Mouse (Mus musculus) midbrain, embryonic 12.5 days (tissue): Measurements from ENCODE around the gene Cnksr1. TPM values are rescaled to one million over a fixed set of nuclear protein-coding genes. Genes with fewer than 3 reads are reported as not detected.

Source experiments
- ATAC-seq: fragments of 200-750 bp; cut with Nextera tagmentation; 2 replicates; pipeline ENCODE4 v1.8.0; 2017; ENCODE audit warnings: low read depth, moderate TSS enrichment, moderate library complexity; ENCODE audit not compliant: low FRiP score
- H3K27ac ChIP-seq: fragments of 300-500 bp; sonication (generic); replicated peaks from 2 replicates; pipeline ENCODE4 v1.5.1; 2016; ENCODE audit warnings: mild to moderate bottlenecking
- H3K27me3 ChIP-seq: fragments of 300-500 bp; sonication (generic); 2 replicates; pipeline ENCODE4 v1.6.1; 2016; ENCODE audit warnings: mild to moderate bottlenecking
- H3K36me3 ChIP-seq: fragments of 300-500 bp; sonication (generic); 2 replicates; pipeline ENCODE4 v1.6.1; 2016
- H3K4me1 ChIP-seq: fragments of 300-500 bp; sonication (generic); 2 replicates; pipeline ENCODE4 v1.6.1; 2016
- H3K4me2 ChIP-seq: fragments of 300-500 bp; sonication (generic); replicated peaks from 2 replicates; pipeline ENCODE4 v1.6.1; 2016; ENCODE audit warnings: mild to moderate bottlenecking, moderate library complexity
- H3K4me3 ChIP-seq: fragments of 300-500 bp; sonication (generic); 2 replicates; pipeline ENCODE4 v1.5.1; 2016; ENCODE audit warnings: mild to moderate bottlenecking
- H3K9ac ChIP-seq: fragments of 300-500 bp; sonication (generic); replicated peaks from 2 replicates; pipeline ENCODE4 v1.6.1; 2016; ENCODE audit warnings: mild to moderate bottlenecking, moderate library complexity
- H3K9me3 ChIP-seq: fragments of 300-500 bp; sonication (generic); 2 replicates; pipeline ENCODE4 v1.6.1; 2016; ENCODE audit warnings: mild to moderate bottlenecking
- WGBS: fragments of 180-500 bp; shearing (Covaris S2); methylation state at CpG from one replicate; pipeline ENCODE4 v1.1.7; 2016; 5-methylcytosine and 5-hydroxymethylcytosine counted together
- polyA plus RNA-seq: library from polyadenylated mRNA; unstranded; fragments of >200 nt; fragmentation: Nextera tagmentation; extraction: Ambion mirVana; gene quantifications from 2 replicates; pipeline ENCODE4 v1.2.1, GENCODE M21; 2016

The Cnksr1 gene
- polyA plus RNA-seq, 1 experiment from 2014 or later, result 0.46 TPM

GRCm38 (mm10) chr4:134265860-134266585 lies 27.8 kb upstream of the Cnksr1 start:
- H3K9me3 ChIP-seq, result no peaks in the 10 kb centered on the region
- H3K4me2 ChIP-seq, result no peak overlapping the region
- H3K36me3 ChIP-seq, result no peaks in the 10 kb centered on the region
- WGBS, result 71% methylated on average over 9 of the region's 9 CpGs
- no peak for ATAC-seq
- H3K27ac ChIP-seq, result no peak overlapping the region
- no peak overlapping the region for H3K9ac ChIP-seq
- H3K27me3 ChIP-seq, result no peaks in the 10 kb centered on the region
- H3K4me3 ChIP-seq, result no peak overlapping the region
- H3K4me1 ChIP-seq, result no peaks in the 10 kb centered on the region

- Histone ChIP-seq H3K9me3 (no peaks in the 10 kb centered on the region), H3K4me2 (no peak overlapping the region)
- WGBS, result 39% methylated on average over 6 of the region's 6 CpGs
Observed at GRCm38 (mm10) chr4:134263191-134263590, 25.0 kb upstream of the Cnksr1 start.

DNA sequence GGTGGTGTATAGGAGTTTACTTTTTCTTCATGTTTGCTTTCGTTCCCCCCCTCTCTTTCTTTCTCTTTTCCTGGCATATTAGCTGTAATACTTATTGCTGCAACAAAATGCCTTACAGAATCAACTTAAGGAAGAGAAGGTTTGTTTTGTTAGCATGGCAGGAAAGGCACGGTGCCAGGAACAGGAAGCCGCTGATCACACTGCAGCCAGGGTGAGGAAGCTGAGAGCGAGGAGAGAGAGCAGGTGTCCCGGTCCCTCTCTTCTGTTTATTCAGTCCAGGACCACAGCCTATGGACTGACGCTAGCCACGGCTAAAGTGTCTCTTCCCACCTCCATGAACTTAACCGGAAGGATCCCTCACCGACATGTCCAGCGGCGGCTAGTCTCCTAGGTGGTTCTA lies 20.2 kb upstream of the Cnksr1 start:
- no peak overlapping the region for H3K9ac ChIP-seq
- no peak overlapping the region for H3K4me3 ChIP-seq
- no peaks in the 10 kb centered on the region for H3K36me3 ChIP-seq
- H3K4me1 ChIP-seq, result peaks cover 37% of the 10 kb centered on the region
- H3K9me3 ChIP-seq, result no peaks in the 10 kb centered on the region
- H3K27me3 ChIP-seq, result peaks cover 36% of the 10 kb centered on the region
- H3K4me2 ChIP-seq, result no peak overlapping the region
- H3K27ac ChIP-seq, result no peak overlapping the region
- no peak for ATAC-seq
- WGBS, result 59% methylated on average over 11 of the region's 11 CpGs

More at GRCm38 (mm10) chr4:134263191-134263590, 25.0 kb upstream of the Cnksr1 start:
- no peaks in the 10 kb centered on the region for H3K4me1 ChIP-seq
- no peak overlapping the region for H3K9ac ChIP-seq
- H3K27me3 ChIP-seq, result no peaks in the 10 kb centered on the region
- no peak overlapping the region for H3K27ac ChIP-seq
- no peaks in the 10 kb centered on the region for H3K36me3 ChIP-seq
- no peak for ATAC-seq
- no peak overlapping the region for H3K4me3 ChIP-seq

DNA sequence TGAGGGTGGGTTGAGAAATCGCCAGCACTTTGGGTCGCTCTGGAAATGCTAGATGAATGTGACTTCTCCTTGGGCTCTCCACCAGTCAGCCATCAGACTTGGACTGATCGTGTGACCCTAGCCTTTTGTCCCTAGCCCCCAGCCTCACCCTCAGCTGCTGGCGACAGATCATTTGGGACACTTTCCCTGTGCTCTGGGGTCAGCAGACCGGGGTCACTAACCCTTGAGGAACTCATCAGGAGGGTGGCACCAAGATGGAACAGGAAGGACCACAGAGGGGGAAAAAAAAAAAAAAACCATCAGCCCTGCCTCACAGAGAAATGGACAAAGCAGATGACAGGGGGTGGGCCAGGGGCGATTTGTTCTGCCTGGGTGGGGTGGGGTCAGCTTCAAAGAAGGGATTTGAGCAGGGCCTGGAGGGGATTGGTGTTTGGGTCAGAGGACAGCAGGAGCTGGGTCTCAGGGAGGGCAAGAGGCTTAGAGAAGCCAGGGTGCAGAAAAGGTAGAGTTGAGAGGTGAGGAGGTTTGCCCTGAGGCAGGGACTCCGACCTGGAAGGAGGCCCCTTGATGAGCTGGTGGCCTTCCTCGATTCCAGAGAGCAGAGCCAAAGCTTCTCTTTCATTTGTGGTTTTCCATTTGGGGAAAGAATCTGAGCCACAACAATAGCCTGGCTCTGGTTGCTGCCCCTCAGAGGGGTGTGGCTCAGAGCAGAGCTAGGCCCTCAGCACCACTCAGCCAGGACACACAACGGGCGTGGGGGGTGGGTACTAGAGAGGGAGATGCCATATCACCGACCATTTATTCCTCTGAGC lies 19.2 kb upstream of the Cnksr1 start:
- H3K4me2 ChIP-seq, result no peak overlapping the region
- peaks cover 45% of the 10 kb centered on the region for H3K27me3 ChIP-seq
- ATAC-seq, result no peak
- no peak overlapping the region for H3K9ac ChIP-seq
- WGBS, result 6% methylated on average over 11 of the region's 11 CpGs
- H3K4me1 ChIP-seq, result peaks cover 47% of the 10 kb centered on the region
- H3K36me3 ChIP-seq, result no peaks in the 10 kb centered on the region
- no peak overlapping the region for H3K4me3 ChIP-seq
- H3K27ac ChIP-seq, result no peak overlapping the region
- H3K9me3 ChIP-seq, result no peaks in the 10 kb centered on the region

DNA sequence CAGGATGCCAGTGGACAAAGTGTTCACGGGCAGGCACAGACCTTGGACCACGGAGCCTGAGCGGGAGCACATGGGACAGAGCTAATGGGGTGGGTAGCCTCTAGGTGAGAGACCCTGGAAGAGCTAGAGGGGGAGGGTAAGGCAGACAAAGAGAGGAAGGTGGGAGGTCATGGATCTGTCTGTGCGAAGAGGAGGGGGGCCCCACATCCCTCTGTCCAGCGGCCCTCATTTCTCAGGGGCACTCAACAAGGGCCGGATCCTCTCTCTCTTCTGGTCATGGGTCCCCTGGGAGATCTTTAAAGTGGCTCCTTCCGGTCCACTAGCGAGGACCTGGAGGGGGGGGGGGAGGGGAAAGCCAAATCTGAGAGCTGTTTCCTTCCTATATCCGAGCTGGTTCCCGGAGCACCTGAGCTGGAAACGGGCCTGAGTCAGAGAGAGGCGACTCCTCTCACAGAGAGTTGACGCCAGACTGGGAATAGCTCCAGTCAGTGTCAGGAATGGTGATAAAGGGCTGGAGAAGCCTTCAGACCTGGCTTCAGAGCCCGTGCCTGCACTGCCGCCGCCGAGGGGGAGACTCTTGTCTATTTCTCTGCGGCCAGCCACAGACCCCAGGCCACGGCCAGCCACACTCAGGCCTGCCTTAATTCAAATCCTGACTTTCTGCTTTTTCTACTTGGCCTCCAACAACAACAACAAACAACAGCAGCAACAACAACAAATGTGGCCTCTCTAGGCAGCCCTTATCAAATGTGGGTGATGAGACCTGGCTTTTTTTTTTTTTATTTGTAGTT lies 18.4 kb upstream of the Cnksr1 start:
- WGBS, result 4% methylated on average over 19 of the region's 19 CpGs
- Histone ChIP-seq H3K27ac (no peak overlapping the region), H3K4me2 (peak overlapping the region; percentile 23), H3K9ac (0 out of 2 replicates have a peak overlapping the region, but pooled peaks have one; percentile 11), H3K27me3 (peaks cover 53% of the 10 kb centered on the region), H3K4me1 (peaks cover 55% of the 10 kb centered on the region), H3K36me3 (no peaks in the 10 kb centered on the region), H3K9me3 (no peaks in the 10 kb centered on the region), H3K4me3 (no peak overlapping the region)
- ATAC-seq, result no peak

GRCm38 (mm10) chr4:134255854-134256253 lies 17.7 kb upstream of the Cnksr1 start:
- Histone ChIP-seq H3K9me3 (no peaks in the 10 kb centered on the region), H3K36me3 (no peaks in the 10 kb centered on the region), H3K27me3 (peaks cover 61% of the 10 kb centered on the region), H3K9ac (no peak overlapping the region), H3K27ac (no peak overlapping the region), H3K4me2 (no peak overlapping the region), H3K4me1 (peaks cover 62% of the 10 kb centered on the region), H3K4me3 (no peak overlapping the region)
- ATAC-seq, result no peak
- WGBS, result 16% methylated on average over 4 of the region's 4 CpGs

GRCm38 (mm10) chr4:134254835-134255234 lies 16.6 kb upstream of the Cnksr1 start:
- H3K4me1 ChIP-seq, result peaks cover 73% of the 10 kb centered on the region
- WGBS, result 2% methylated on average over 3 of the region's 3 CpGs

DNA sequence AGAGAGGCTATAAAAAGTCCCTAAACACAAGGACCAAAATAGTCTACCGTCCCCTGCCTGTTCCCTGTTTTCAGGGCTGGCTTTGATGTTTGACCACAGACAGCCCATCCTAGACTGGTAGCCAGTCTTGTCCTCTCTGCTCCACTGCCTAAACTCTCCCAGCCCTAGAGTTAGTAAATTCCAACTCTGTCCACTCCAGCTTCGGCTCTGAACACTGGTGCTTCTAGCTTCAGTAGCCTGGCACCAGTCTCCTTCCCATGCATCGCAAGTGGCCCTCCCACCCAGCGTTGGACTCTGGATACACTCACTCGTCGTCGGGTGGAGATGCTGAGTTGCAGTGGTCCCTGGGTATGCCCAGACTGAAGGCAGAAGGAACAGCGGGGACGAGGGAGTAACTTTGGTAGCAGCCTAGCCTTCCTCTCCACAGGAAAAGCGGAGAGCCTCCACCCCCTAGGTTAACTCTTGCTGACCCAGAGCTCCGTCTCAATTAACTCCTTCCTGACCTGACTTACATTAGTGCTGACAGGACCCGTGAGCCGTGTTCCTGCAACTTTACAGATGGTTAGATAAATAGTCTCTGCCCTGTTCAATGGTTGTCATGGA lies 15.6 kb upstream of the Cnksr1 start, which contains the start of gene Grrp1:
Gene Grrp1, minus strand, starts transcription at position 385 of the 603 bp plus-strand sequence.
- no peak within 1 kb of the TSS; the same call in 1 of the 2 replicates for H3K27ac ChIP-seq
- H3K27me3 ChIP-seq, result peaks cover 81% of the 10 kb centered on the region
- peaks cover 79% of the 10 kb centered on the region for H3K4me1 ChIP-seq
- H3K36me3 ChIP-seq, result no peaks in the 10 kb centered on the region
- peak within 1 kb of the TSS; percentile 20 for H3K4me3 ChIP-seq
- no peak within 1 kb of the TSS for H3K9ac ChIP-seq
- H3K9me3 ChIP-seq, result no peaks in the 10 kb centered on the region
- WGBS, result under 1% methylated on average over 13 of the region's 13 CpGs
- no peak for ATAC-seq
- H3K4me2 ChIP-seq, result peak within 1 kb of the TSS; percentile 37

More at GRCm38 (mm10) chr4:134254835-134255234, 16.6 kb upstream of the Cnksr1 start:
- ATAC-seq, result no peak
- no peak overlapping the region for H3K4me2 ChIP-seq
- no peaks in the 10 kb centered on the region for H3K36me3 ChIP-seq
- H3K9ac ChIP-seq, result no peak overlapping the region
- H3K4me3 ChIP-seq, result no peak overlapping the region
- H3K27me3 ChIP-seq, result peaks cover 71% of the 10 kb centered on the region
- H3K27ac ChIP-seq, result no peak overlapping the region
- H3K9me3 ChIP-seq, result no peaks in the 10 kb centered on the region

DNA sequence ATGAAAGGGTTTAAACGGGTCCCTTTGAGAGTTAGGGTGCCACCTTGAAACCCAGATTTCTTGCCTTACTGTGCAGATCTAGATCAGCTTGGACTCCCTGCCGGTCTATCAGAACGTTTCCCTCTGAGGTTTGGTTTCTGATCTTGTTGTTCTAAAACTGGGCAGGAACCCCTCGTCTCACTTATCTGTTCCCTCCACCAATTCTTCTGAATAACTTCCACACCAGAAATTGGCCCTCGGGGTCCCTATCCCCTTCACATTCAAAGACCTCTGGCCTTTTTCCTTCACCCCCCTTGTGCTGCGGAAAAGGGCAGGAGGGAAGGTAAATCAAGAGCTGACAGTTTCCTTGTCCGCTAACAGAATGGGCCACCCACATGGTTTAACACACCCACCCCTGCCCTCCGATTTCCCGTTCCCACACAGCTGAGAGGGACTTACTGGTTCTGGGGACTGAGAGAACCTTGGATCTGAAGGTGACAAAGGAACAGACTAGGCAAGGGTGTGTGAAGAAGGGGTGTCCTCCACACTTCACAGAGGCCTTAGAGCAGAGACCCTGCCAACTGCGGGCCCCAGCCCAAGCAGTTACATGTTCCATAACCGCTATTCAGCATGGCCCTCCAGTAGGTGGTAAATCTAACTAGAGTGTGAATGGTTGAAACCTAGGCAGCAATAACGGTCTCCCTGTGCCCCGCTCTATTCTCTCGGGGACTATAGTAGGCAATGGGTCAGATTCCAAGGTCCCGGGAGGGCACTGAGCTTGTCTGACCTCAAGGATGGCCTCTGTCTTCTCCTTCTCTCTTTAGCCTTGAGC lies 14.9 kb upstream of the Cnksr1 start:
- Histone ChIP-seq H3K36me3 (no peaks in the 10 kb centered on the region), H3K27me3 (peaks cover 88% of the 10 kb centered on the region), H3K9ac (no peak overlapping the region), H3K4me2 (peak overlapping the region; percentile 37), H3K4me3 (peak overlapping the region; percentile 20), H3K27ac (no peak overlapping the region; the same call in 1 of the 2 replicates), H3K9me3 (no peaks in the 10 kb centered on the region), H3K4me1 (peaks cover 79% of the 10 kb centered on the region)
- 4% methylated on average over 15 of the region's 15 CpGs for WGBS
- no peak for ATAC-seq

GRCm38 (mm10) chr4:134252131-134252910 lies 14.1 kb upstream of the Cnksr1 start:
- H3K4me2 ChIP-seq, result peak overlapping the region; percentile 86
- H3K27me3 ChIP-seq, result peaks cover 96% of the 10 kb centered on the region
- no peaks in the 10 kb centered on the region for H3K36me3 ChIP-seq
- peak overlapping the region; percentile 51 for H3K4me3 ChIP-seq
- H3K9ac ChIP-seq, result peak overlapping the region; percentile 57; the same call in 1 of the 2 replicates
- ATAC-seq, result no peak
- H3K4me1 ChIP-seq, result peaks cover 73% of the 10 kb centered on the region
- H3K27ac ChIP-seq, result no peak overlapping the region
- no peaks in the 10 kb centered on the region for H3K9me3 ChIP-seq
- 4% methylated on average over 22 of the region's 22 CpGs for WGBS
